Mouse (Mus musculus) liver, embryonic 14.5 days (tissue): Measurements from ENCODE around the gene Nos1ap.

ENCODE experiments used
- CTCF ChIP-seq: IDR thresholded peaks from 2 replicates; pipeline ENCODE4 v1.5.1; 2016; ENCODE audit warnings: antibody characterized with exemption, low read depth, control low read depth
- EP300 ChIP-seq: IDR thresholded peaks from 2 replicates; pipeline ENCODE4 v1.6.1; 2016; ENCODE audit warnings: antibody characterized with exemption, low read depth

GRCm38 (mm10) chr1:170522891-170523290 is 66.8 kb downstream of the Nos1ap start:
- no peak for TF ChIP-seq CTCF
- no peak for TF ChIP-seq EP300
